Mouse (Mus musculus) neural tube, embryonic 15.5 days (tissue): ENCODE results near the gene Pkn3. TPM values are rescaled to one million over a fixed set of nuclear protein-coding genes. Genes with fewer than 3 reads are reported as not detected.
"Not testable (repeated sequence)": the region's sequence is repeated elsewhere in the genome, so short reads cannot be mapped to it uniquely, and the experiment has no call there.

ENCODE experiments used
- ATAC-seq: fragments of 200-750 bp; cut with Nextera tagmentation; 2 replicates; pipeline ENCODE4 v1.8.0; 2017; ENCODE audit warnings: mild to moderate bottlenecking, moderate TSS enrichment, moderate library complexity; ENCODE audit not compliant: low FRiP score
- H3K27ac ChIP-seq: fragments of 300-500 bp; sonication (generic); replicated peaks from 2 replicates; pipeline ENCODE4 v1.5.1; 2015; ENCODE audit warnings: mild to moderate bottlenecking, inconsistent platforms
- H3K27me3 ChIP-seq: fragments of 300-500 bp; sonication (generic); replicated peaks from 2 replicates; pipeline ENCODE4 v1.6.1; 2015; ENCODE audit warnings: inconsistent platforms
- H3K36me3 ChIP-seq: fragments of 300-500 bp; sonication (generic); 2 replicates; pipeline ENCODE4 v1.6.1; 2015; ENCODE audit warnings: inconsistent platforms
- H3K4me1 ChIP-seq: fragments of 300-500 bp; sonication (generic); 2 replicates; pipeline ENCODE4 v1.6.1; 2015; ENCODE audit warnings: inconsistent platforms
- H3K4me2 ChIP-seq: fragments of 300-500 bp; sonication (generic); 2 replicates; pipeline ENCODE4 v1.6.1; 2015; ENCODE audit warnings: inconsistent platforms, mild to moderate bottlenecking, moderate library complexity
- H3K4me3 ChIP-seq: fragments of 300-500 bp; sonication (generic); replicated peaks from 2 replicates; pipeline ENCODE4 v1.5.1; 2015; ENCODE audit warnings: mild to moderate bottlenecking, inconsistent platforms
- H3K9ac ChIP-seq: fragments of 300-500 bp; sonication (generic); replicated peaks from 2 replicates; pipeline ENCODE4 v1.6.1; 2015; ENCODE audit warnings: mild to moderate bottlenecking, inconsistent platforms
- H3K9me3 ChIP-seq: fragments of 300-500 bp; sonication (generic); replicated peaks from 2 replicates; pipeline ENCODE4 v1.6.1; 2016; ENCODE audit warnings: inconsistent platforms
- WGBS: fragments of 180-500 bp; shearing (Covaris S2); methylation state at CpG from one replicate; pipeline ENCODE4 v1.1.7; 2015; ENCODE audit warnings: mixed read lengths; 5-methylcytosine and 5-hydroxymethylcytosine counted together
- polyA plus RNA-seq: library from polyadenylated mRNA; unstranded; fragments of >200 nt; fragmentation: Nextera tagmentation; extraction: Ambion mirVana; gene quantifications from 2 replicates; pipeline ENCODE4 v1.2.1, GENCODE M21; 2015

The Pkn3 gene
- polyA plus RNA-seq, 1 experiment from 2014 or later = 2.0 TPM

- H3K27ac ChIP-seq = no peak overlapping the region; the same call in none of the 2 replicates
- H3K4me2 ChIP-seq = peak overlapping the region; percentile 93
- no peaks in the 10 kb centered on the region for H3K9me3 ChIP-seq
- no peaks in the 10 kb centered on the region for H3K27me3 ChIP-seq
- peak; percentile 15; the same call in 1 of the 2 replicates for ATAC-seq
- peaks cover 42% of the 10 kb centered on the region for H3K4me1 ChIP-seq
- peaks cover 17% of the 10 kb centered on the region for H3K36me3 ChIP-seq
- peak overlapping the region; percentile 86 for H3K4me3 ChIP-seq
- H3K9ac ChIP-seq = peak overlapping the region; percentile 29
- WGBS = 27% methylated on average over 16 of the region's 16 CpGs
Measured at GRCm38 (mm10) chr2:30132801-30133612, 55.5 kb downstream of the Pkn3 start.

- Histone ChIP-seq H3K27ac (peak within 1 kb of the TSS; percentile 87), H3K36me3 (peaks cover 17% of the 10 kb centered on the region), H3K27me3 (no peaks in the 10 kb centered on the region), H3K4me1 (peaks cover 42% of the 10 kb centered on the region), H3K4me2 (peak within 1 kb of the TSS; percentile 93), H3K9ac (peak within 1 kb of the TSS; percentile 76), H3K4me3 (peak within 1 kb of the TSS; percentile 86), H3K9me3 (no peaks in the 10 kb centered on the region)
- peak; percentile 94 for ATAC-seq
- WGBS = under 1% methylated on average over 46 of the region's 46 CpGs
Measured at GRCm38 (mm10) chr2:30133613-30134377, 56.3 kb downstream of the Pkn3 start, which contains the start of gene Tbc1d13. Gene Tbc1d13, plus strand, starts transcription at chr2:30133746.

DNA sequence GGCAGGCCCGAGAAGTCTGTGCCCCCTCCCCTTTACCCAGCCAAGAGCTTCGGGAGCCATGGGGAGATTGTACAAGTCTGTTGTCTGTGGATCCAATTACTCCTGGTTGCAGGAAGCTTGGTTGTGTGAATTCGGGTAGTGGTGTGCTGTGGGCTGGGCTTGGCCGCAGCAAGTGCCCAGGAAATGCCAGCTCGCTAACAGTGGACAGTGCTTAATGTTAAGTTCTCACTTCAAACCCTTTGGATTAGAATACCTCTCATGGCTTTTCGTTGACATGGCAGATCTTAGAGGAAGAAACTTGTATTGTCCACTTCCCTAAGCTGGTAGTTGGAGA, 56.9 kb downstream of the Pkn3 start:
- WGBS = 23% methylated on average over 6 of the region's 6 CpGs

GRCm38 (mm10) chr2:30134928-30135620, 57.6 kb downstream of the Pkn3 start:
- Histone ChIP-seq H3K4me2 (peak overlapping the region; percentile 93), H3K9me3 (no peaks in the 10 kb centered on the region), H3K9ac (peak overlapping the region; percentile 76), H3K27me3 (no peaks in the 10 kb centered on the region), H3K4me1 (peaks cover 42% of the 10 kb centered on the region), H3K27ac (peak overlapping the region; percentile 87; the same call in 1 of the 2 replicates), H3K36me3 (peaks cover 18% of the 10 kb centered on the region), H3K4me3 (peak overlapping the region; percentile 86)
- ATAC-seq = no peak
- WGBS = 47% methylated on average over 10 of the region's 10 CpGs

More for the DNA sequence above, 56.9 kb downstream of the Pkn3 start:
- ATAC-seq = peak; percentile 28; the same call in 1 of the 2 replicates
- Histone ChIP-seq H3K4me3 (peak overlapping the region; percentile 86), H3K36me3 (peaks cover 17% of the 10 kb centered on the region), H3K4me2 (peak overlapping the region; percentile 93), H3K9me3 (no peaks in the 10 kb centered on the region), H3K27me3 (no peaks in the 10 kb centered on the region), H3K4me1 (peaks cover 42% of the 10 kb centered on the region), H3K27ac (peak overlapping the region; percentile 87), H3K9ac (peak overlapping the region; percentile 76)

- no peak overlapping the region for H3K4me2 ChIP-seq
- 92% methylated on average over 10 of the region's 10 CpGs for WGBS
- H3K27ac ChIP-seq = no peak overlapping the region
- peaks cover 32% of the 10 kb centered on the region for H3K36me3 ChIP-seq
- no peaks in the 10 kb centered on the region for H3K9me3 ChIP-seq
- no peak overlapping the region for H3K4me3 ChIP-seq
- no peaks in the 10 kb centered on the region for H3K27me3 ChIP-seq
- no peak overlapping the region for H3K9ac ChIP-seq
- H3K4me1 ChIP-seq = peaks cover 42% of the 10 kb centered on the region
- no peak for ATAC-seq
Measured at GRCm38 (mm10) chr2:30136458-30136857, 59.0 kb downstream of the Pkn3 start.

GRCm38 (mm10) chr2:30140021-30140420, 62.5 kb downstream of the Pkn3 start:
- H3K4me1 ChIP-seq = peaks cover 24% of the 10 kb centered on the region

More at GRCm38 (mm10) chr2:30140021-30140420, 62.5 kb downstream of the Pkn3 start:
- not testable (repeated sequence) for H3K27ac ChIP-seq, H3K27me3 ChIP-seq, H3K4me3 ChIP-seq, ATAC-seq, H3K9ac ChIP-seq, H3K9me3 ChIP-seq, H3K4me2 ChIP-seq
- 93% methylated on average over 4 of the region's 4 CpGs for WGBS
- H3K36me3 ChIP-seq = peaks cover 67% of the 10 kb centered on the region

Other genes starting within 250 kb of the Pkn3 start
- 25.8 and 27.4 TPM in 2 replicates for gene Cercam, start 208.5 kb upstream of the Pkn3 start, polyA plus RNA-seq
- gene Odf2, start 188.5 kb upstream of the Pkn3 start, polyA plus RNA-seq = 62.4 and 66.8 TPM in 2 replicates
- gene Gle1, start 142.3 kb upstream of the Pkn3 start, polyA plus RNA-seq = 64.8 and 66.1 TPM in 2 replicates
- 186 and 213 TPM in 2 replicates for gene Sptan1, start 112.1 kb upstream of the Pkn3 start, polyA plus RNA-seq
- gene Wdr34, start 28.8 kb upstream of the Pkn3 start, polyA plus RNA-seq = 63.0 and 72.9 TPM in 2 replicates
- 285 and 330 TPM in 2 replicates for gene Set, start 20.3 kb upstream of the Pkn3 start, polyA plus RNA-seq
- 31.6 and 33.6 TPM in 2 replicates for gene Zdhhc12, start 16.0 kb downstream of the Pkn3 start, polyA plus RNA-seq
- 12.4 and 14.5 TPM in 2 replicates for gene Zer1, start 46.9 kb downstream of the Pkn3 start, polyA plus RNA-seq
- 11.3 TPM in 2 replicates for gene Tbc1d13, start 56.1 kb downstream of the Pkn3 start, polyA plus RNA-seq
- gene Endog, start 93.8 kb downstream of the Pkn3 start, polyA plus RNA-seq = 26.9 and 27.1 TPM in 2 replicates
- gene Spout1, start 100.8 kb downstream of the Pkn3 start, polyA plus RNA-seq = 70.5 and 72.5 TPM in 2 replicates
- gene Kyat1, start 128.2 kb downstream of the Pkn3 start, polyA plus RNA-seq = 16.0 and 16.2 TPM in 2 replicates
- 47.5 and 49.1 TPM in 2 replicates for gene Lrrc8a, start 160.0 kb downstream of the Pkn3 start, polyA plus RNA-seq
- gene Gm28035, start 162.9 kb downstream of the Pkn3 start, polyA plus RNA-seq = 0.12 and 0.32 TPM in 2 replicates
- gene Phyhd1, start 188.5 kb downstream of the Pkn3 start, polyA plus RNA-seq = 4.8 and 5.2 TPM in 2 replicates
- not detected in 2 replicates for gene Gm28038, start 203.4 kb downstream of the Pkn3 start, polyA plus RNA-seq
- 37.4 and 38.5 TPM in 2 replicates for gene Dolk, start 208.7 kb downstream of the Pkn3 start, polyA plus RNA-seq
- 15.4 and 22.2 TPM in 2 replicates for gene Nup188, start 208.7 kb downstream of the Pkn3 start, polyA plus RNA-seq